Mouse (Mus musculus) kidney, postnatal 0 days (tissue): ENCODE data around the gene Gadl1. TPM values are rescaled to one million over a fixed set of nuclear protein-coding genes. Genes with fewer than 3 reads are reported as not detected.

ENCODE experiments used
- ATAC-seq: fragments of 200-750 bp; cut with Nextera tagmentation; replicated peaks from 2 replicates; pipeline ENCODE4 v1.8.0; 2017; ENCODE audit warnings: low read depth, moderate number of reproducible peaks, moderate TSS enrichment, moderate library complexity; ENCODE audit not compliant: low FRiP score
- DNase-seq: peaks from one replicate; pipeline ENCODE4 v3.0.0-alpha.2; 2016; ENCODE audit warnings: low spot score
- H3K27ac ChIP-seq: fragments of 300-500 bp; sonication (generic); 2 replicates; pipeline ENCODE4 v1.5.1; 2014; ENCODE audit warnings: mild to moderate bottlenecking
- H3K27me3 ChIP-seq: fragments of 300-500 bp; sonication (generic); 2 replicates; pipeline ENCODE4 v1.6.1; 2014; ENCODE audit warnings: low read length, mixed read lengths; ENCODE audit not compliant: insufficient read depth
- H3K36me3 ChIP-seq: fragments of 300-500 bp; sonication (generic); 2 replicates; pipeline ENCODE4 v1.6.1; 2014; ENCODE audit warnings: low read length, mixed read lengths; ENCODE audit not compliant: insufficient read depth
- H3K4me1 ChIP-seq: fragments of 300-500 bp; sonication (generic); replicated peaks from 2 replicates; pipeline ENCODE4 v1.6.1; 2014; ENCODE audit warnings: antibody characterized with exemption, low read length, mixed read lengths; ENCODE audit not compliant: insufficient read depth
- H3K4me2 ChIP-seq: fragments of 300-500 bp; sonication (generic); 2 replicates; pipeline ENCODE4 v1.6.1; 2014; ENCODE audit warnings: mild to moderate bottlenecking, low read length, moderate library complexity, mixed read lengths
- H3K4me3 ChIP-seq: fragments of 300-500 bp; sonication (generic); replicated peaks from 2 replicates; pipeline ENCODE4 v1.5.1; 2014; ENCODE audit warnings: low read depth, low read length
- H3K9ac ChIP-seq: fragments of 300-500 bp; sonication (generic); 2 replicates; pipeline ENCODE4 v1.6.1; 2014; ENCODE audit warnings: low read depth, low read length
- H3K9me3 ChIP-seq: fragments of 300-500 bp; sonication (generic); replicated peaks from 2 replicates; pipeline ENCODE4 v1.6.1; 2016; ENCODE audit warnings: low read length, inconsistent platforms, mixed read lengths
- CTCF ChIP-seq: IDR thresholded peaks from 2 replicates; pipeline ENCODE4 v1.5.1; 2016; ENCODE audit warnings: antibody characterized with exemption, low read depth, mild to moderate bottlenecking, moderate library complexity
- WGBS: fragments of 180-500 bp; shearing (Covaris S2); extraction: QIAGEN DNeasy Blood & Tissue Kit; methylation state at CpG from one replicate; pipeline ENCODE4 v1.1.7; 2014; 5-methylcytosine and 5-hydroxymethylcytosine counted together
- polyA plus RNA-seq: library from polyadenylated mRNA; unstranded; fragments of >200 nt; fragmentation: Nextera tagmentation; extraction: Ambion mirVana; gene quantifications from 2 replicates; pipeline ENCODE4 v1.2.1, GENCODE M21; 2015

Gadl1 gene
- polyA plus RNA-seq, 1 experiment from 2014 or later: 0.61 TPM

- Histone ChIP-seq H3K36me3 (no peaks in the 10 kb centered on the region), H3K9me3 (no peaks in the 10 kb centered on the region), H3K4me2 (no peak overlapping the region), H3K4me3 (no peak overlapping the region), H3K27me3 (no peaks in the 10 kb centered on the region), H3K27ac (no peak overlapping the region), H3K4me1 (no peaks in the 10 kb centered on the region), H3K9ac (no peak overlapping the region)
- TF ChIP-seq CTCF: no peak
- no peak for ATAC-seq
- DNase-seq: peak; percentile 56
- WGBS: 56% methylated on average over 6 of the region's 6 CpGs
Observed at GRCm38 (mm10) chr9:115976901-115977300, 67.6 kb downstream of the Gadl1 start.

GRCm38 (mm10) chr9:115977598-115978240 lies 68.5 kb downstream of the Gadl1 start:
- WGBS: 64% methylated on average over 15 of the region's 15 CpGs
- Histone ChIP-seq H3K27ac (no peak overlapping the region), H3K9ac (no peak overlapping the region), H3K4me2 (no peak overlapping the region), H3K36me3 (no peaks in the 10 kb centered on the region), H3K4me3 (no peak overlapping the region), H3K9me3 (no peaks in the 10 kb centered on the region), H3K4me1 (no peaks in the 10 kb centered on the region), H3K27me3 (no peaks in the 10 kb centered on the region)
- TF ChIP-seq CTCF: no peak
- ATAC-seq: no peak
- peak; percentile 19 for DNase-seq

- no peak overlapping the region for H3K4me2 ChIP-seq
- no peaks in the 10 kb centered on the region for H3K36me3 ChIP-seq
- ATAC-seq (no peak), DNase-seq (no peak)
- no peak overlapping the region for H3K9ac ChIP-seq
- no peak overlapping the region for H3K4me3 ChIP-seq
- 83% methylated on average over 2 of the region's 2 CpGs for WGBS
- TF ChIP-seq CTCF: no peak
- no peaks in the 10 kb centered on the region for H3K9me3 ChIP-seq
- H3K27ac ChIP-seq: no peak overlapping the region
- H3K27me3 ChIP-seq: no peaks in the 10 kb centered on the region
- no peaks in the 10 kb centered on the region for H3K4me1 ChIP-seq
Observed at GRCm38 (mm10) chr9:115978478-115978877, 69.2 kb downstream of the Gadl1 start.

GRCm38 (mm10) chr9:115990661-115991060 lies 81.4 kb downstream of the Gadl1 start:
- Histone ChIP-seq H3K9me3 (no peaks in the 10 kb centered on the region), H3K27ac (no peak overlapping the region), H3K4me3 (no peak overlapping the region), H3K9ac (no peak overlapping the region), H3K36me3 (no peaks in the 10 kb centered on the region), H3K4me1 (no peaks in the 10 kb centered on the region), H3K27me3 (no peaks in the 10 kb centered on the region), H3K4me2 (no peak overlapping the region)
- peak; percentile 23; the same call in 1 of the 2 replicates for TF ChIP-seq CTCF
- no peak for ATAC-seq
- no peak for DNase-seq
- 92% methylated on average over 7 of the region's 7 CpGs for WGBS

DNA sequence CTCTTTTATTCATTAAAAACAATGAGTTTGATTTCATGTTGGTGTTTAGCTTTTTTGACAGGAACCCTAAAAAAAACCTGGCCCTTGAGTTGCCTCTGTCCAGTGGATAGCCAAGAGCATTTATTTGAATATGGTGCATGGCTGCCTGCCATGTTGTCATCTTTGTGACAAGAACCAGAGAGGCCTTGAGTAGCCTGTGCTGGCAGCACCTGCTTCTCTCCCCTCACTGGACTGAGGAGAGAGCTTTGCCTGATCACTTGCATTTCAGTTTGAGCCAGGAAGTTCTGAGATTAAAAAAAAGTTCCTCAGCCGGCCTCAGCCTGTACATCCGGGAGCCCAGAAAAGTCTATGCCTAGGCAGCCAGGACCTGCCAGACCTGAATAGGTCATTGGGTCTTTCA lies 85.5 kb downstream of the Gadl1 start:
- 73% methylated on average over 2 of the region's 2 CpGs for WGBS
- DNase-seq: no peak
- no peaks in the 10 kb centered on the region for H3K27me3 ChIP-seq

DNA sequence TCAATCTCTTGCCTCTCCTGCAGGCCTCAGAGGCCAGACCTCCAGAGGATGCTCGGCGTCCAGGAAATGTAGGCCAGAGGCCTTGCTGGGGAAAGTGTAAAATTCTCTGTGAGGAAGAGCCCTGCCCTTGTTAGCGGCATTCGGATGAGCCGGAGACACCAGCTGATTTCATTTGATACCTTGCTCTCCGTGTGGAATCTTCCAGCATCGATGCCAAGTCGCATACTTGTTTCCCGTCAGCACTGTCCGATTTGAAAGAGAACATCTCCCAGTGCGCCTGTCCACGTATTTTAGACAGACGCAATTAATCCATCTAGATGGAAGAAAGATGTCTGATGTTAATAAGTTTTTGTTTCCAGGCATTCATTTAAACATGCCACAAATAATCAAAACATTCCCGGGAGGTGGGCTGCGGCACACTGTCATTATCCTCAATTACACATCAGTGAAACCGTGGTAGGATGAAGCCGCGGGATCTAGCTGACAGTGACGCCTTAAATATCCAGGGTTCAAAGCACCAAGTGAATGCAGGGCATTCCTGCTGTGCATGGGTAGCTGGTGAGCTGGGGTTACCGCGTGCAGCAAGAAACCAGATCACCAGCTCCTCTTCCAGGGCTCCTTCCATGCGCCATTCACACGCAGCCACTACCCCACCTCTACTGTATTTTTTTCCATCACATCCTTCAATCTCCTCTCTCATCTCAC lies 86.8 kb downstream of the Gadl1 start:
- TF ChIP-seq CTCF: no peak
- peak; percentile 16 for DNase-seq
- H3K4me1 ChIP-seq: no peaks in the 10 kb centered on the region
- no peak overlapping the region for H3K4me2 ChIP-seq
- no peak for ATAC-seq
- no peak overlapping the region for H3K4me3 ChIP-seq
- WGBS: 74% methylated on average over 23 of the region's 23 CpGs
- H3K27me3 ChIP-seq: no peaks in the 10 kb centered on the region
- no peaks in the 10 kb centered on the region for H3K36me3 ChIP-seq
- no peak overlapping the region for H3K27ac ChIP-seq
- H3K9me3 ChIP-seq: no peaks in the 10 kb centered on the region
- no peak overlapping the region for H3K9ac ChIP-seq

More for the DNA sequence above, 85.5 kb downstream of the Gadl1 start:
- ATAC-seq: no peak
- no peaks in the 10 kb centered on the region for H3K9me3 ChIP-seq
- no peak overlapping the region for H3K9ac ChIP-seq
- no peaks in the 10 kb centered on the region for H3K4me1 ChIP-seq
- no peak overlapping the region for H3K4me2 ChIP-seq
- H3K36me3 ChIP-seq: no peaks in the 10 kb centered on the region
- H3K27ac ChIP-seq: no peak overlapping the region
- TF ChIP-seq CTCF: no peak
- H3K4me3 ChIP-seq: no peak overlapping the region
